14 mouse cellular contexts compared by ENCODE assay signal in genomic region chr2:170152036-170152686, GRCm38 (mm10). TPM values are rescaled to one million over a fixed set of nuclear protein-coding genes. Genes with fewer than 3 reads are reported as not detected.
DNase-seq lines count a peak whose midpoint lies in the region; ATAC-seq and TF ChIP-seq lines count a peak whose summit lies in the region.
"Had no signal": no experiment of that assay in that cellular context is flagged by ENCODE, and none has a peak within 500 bp of the region (broad histone marks: within the 10 kb centered on the region; RNA-seq: fewer than 3 reads in every experiment).

No protein-coding gene starts in this region.

- H3K27me3 ChIP-seq in heart, embryonic 11.5 days (ENCODE audit: control insufficient read depth, insufficient read depth, low read length), result no peaks in the 10 kb centered on the region
- no peaks in the 10 kb centered on the region for H3K27me3 ChIP-seq in kidney, adult 2 months (replicated peaks; ENCODE audit: control insufficient read depth, insufficient read depth, low read length)
- H3K27me3 ChIP-seq: neural tube, embryonic 12.5 days had no signal

- peak overlapping the region; percentile 86; the same call in 1 of the 2 replicates for H3K27ac ChIP-seq in heart, embryonic 11.5 days (ENCODE audit: low read depth, low read length)
- no peak overlapping the region for H3K27ac ChIP-seq in kidney, adult 2 months (ENCODE audit: insufficient read depth, low read depth, low read length)
- H3K27ac ChIP-seq: neural tube, embryonic 12.5 days had no signal

- no peak overlapping the region for H3K4me2 ChIP-seq in heart, embryonic 11.5 days

- WGBS in heart, embryonic 11.5 days (ENCODE audit: insufficient replicate concordance), result 49% methylated on average over 5 of the region's 5 CpGs
- WGBS in kidney, adult 2 months, result 72% methylated on average over 5 of the region's 5 CpGs

- no peak overlapping the region for H3K4me3 ChIP-seq in heart, embryonic 11.5 days (ENCODE audit: low read depth, low read length)
- no peak overlapping the region for H3K4me3 ChIP-seq in kidney, adult 2 months (ENCODE audit: insufficient read depth, low read depth, low read length)
- H3K4me3 ChIP-seq: neural tube, embryonic 12.5 days had no signal

- TF ChIP-seq POLR2A in kidney, adult 2 months (IDR thresholded peaks at IDR 0.05; ENCODE audit: low read depth, low read length), result no peak

- H3K9ac ChIP-seq in heart, embryonic 11.5 days (ENCODE audit: low read depth, low read length), result no peak overlapping the region
- H3K9ac ChIP-seq: neural tube, embryonic 12.5 days had no signal

- H3K4me1 ChIP-seq in heart, embryonic 11.5 days (ENCODE audit: control insufficient read depth, insufficient read depth, low read length), result peaks cover 16% of the 10 kb centered on the region
- peaks cover 3% of the 10 kb centered on the region; the same call in 1 of the 2 replicates for H3K4me1 ChIP-seq in kidney, adult 2 months (ENCODE audit: control insufficient read depth, insufficient read depth, low read length)

- no peaks in the 10 kb centered on the region for H3K9me3 ChIP-seq in heart, embryonic 11.5 days (replicated peaks; ENCODE audit: control insufficient read depth, low read length)
- H3K9me3 ChIP-seq: neural tube, embryonic 12.5 days had no signal

- no peak for DNase-seq in heart, adult 18-20 months
- peak; percentile 61 for DNase-seq in lung, postnatal 10 days
- no peak for DNase-seq in lung, postnatal 36 days
- peak; percentile 9 for DNase-seq in induced T-regulatory cell, adult 2 months (ENCODE audit: low read depth)
- DNase-seq in kidney, adult 2 months, result no peak
- DNase-seq in adrenal gland, adult 2 months, result no peak
- DNase-seq: cerebellum, postnatal 14 days; kidney, postnatal 4 days; layer of hippocampus, postnatal 36 days; midbrain, embryonic 14.5 days; thymus, postnatal 4 days had no signal

- no peak for ATAC-seq in heart, embryonic 11.5 days (replicated peaks; ENCODE audit: insufficient number of reproducible peaks, low FRiP score, low TSS enrichment)
- ATAC-seq: CD4-positive, CD25-positive, alpha-beta regulatory T cell, adult 4 months had no signal

- no peaks in the 10 kb centered on the region for H3K36me3 ChIP-seq in heart, embryonic 11.5 days (ENCODE audit: control insufficient read depth, insufficient read depth, low read length)
- no peaks in the 10 kb centered on the region for H3K36me3 ChIP-seq in kidney, adult 2 months (ENCODE audit: control insufficient read depth, insufficient read depth, low read length)
- H3K36me3 ChIP-seq: neural tube, embryonic 12.5 days had no signal

- no peak for TF ChIP-seq CTCF in kidney, adult 2 months (conservative IDR thresholded peaks at IDR 0.05; ENCODE audit: insufficient read depth, insufficient read length, low read depth, low read length)

RNA-seq across cellular contexts. Expression of gene Zfp217, which starts 4.3 kb away (rescaled TPM):
- 2.9 and 3.7 TPM in 2 replicates for polyA plus RNA-seq in heart, embryonic 11.5 days (2014; fragmentation: Nextera tagmentation; extraction: Ambion mirVana)
- total RNA-seq in heart, adult 18-20 months (2021), result 10 to 100 TPM in 1 of 2 experiments, 1 to 10 TPM in 1; 7.5 to 10.2 TPM
- 7.0 and 8.2 TPM in 2 replicates for polyA plus RNA-seq in kidney, adult 2 months (2012; rRNA removed)
- 10 to 100 TPM; 16.4 to 23.1 TPM for total RNA-seq in adrenal gland, adult 2 months (2021)
- 10.1 and 10.8 TPM in 2 replicates for polyA plus RNA-seq in adrenal gland, adult 2 months (2012; rRNA removed)

Comparison
In these comparisons a context has a peak if more than half of its experiments do, and no peak if none do; other contexts are left out.
1. DNase-seq: peak in lung, postnatal 10 days (single experiment) and induced T-regulatory cell, adult 2 months (single experiment); none in heart, adult 18-20 months (0 of 2), lung, postnatal 36 days (single experiment), kidney, adult 2 months (single experiment) and adrenal gland, adult 2 months (single experiment).